Mouse (Mus musculus) CH12.LX (cell line): ENCODE data around the gene Dydc2. TPM values are rescaled to one million over a fixed set of nuclear protein-coding genes. Genes with fewer than 3 reads are reported as not detected.

Source experiments
- DNase-seq: peaks from one replicate; pipeline ENCODE4 v3.0.0-alpha.2; 2013; ENCODE audit errors: extremely low read depth
- H3K27ac ChIP-seq: 2 replicates; pipeline ENCODE4 v1.5.1; 2012; ENCODE audit warnings: low read depth, mild to moderate bottlenecking, control low read depth, moderate library complexity; ENCODE audit not compliant: insufficient read depth
- H3K27me3 ChIP-seq: replicated peaks from 2 replicates; pipeline ENCODE3; 2012; ENCODE audit warnings: inconsistent platforms
- H3K36me3 ChIP-seq, 2 experiments: replicated peaks in 1 of 2; 2 replicates each; pipeline versions ENCODE3 to v1.6.1; 2012; ENCODE audit warnings: inconsistent platforms in 1 of 2, low read length in 1 of 2, mild to moderate bottlenecking in 1 of 2, mixed read lengths in 1 of 2, moderate library complexity in 1 of 2; ENCODE audit not compliant: control insufficient read depth in 1 of 2, insufficient read depth in 1 of 2
- H3K4me1 ChIP-seq, 2 experiments: 2 replicates each; pipeline ENCODE4 v1.6.1; 2012; ENCODE audit warnings: inconsistent platforms in 1 of 2, moderate library complexity in 1 of 2; ENCODE audit not compliant: insufficient read depth in 2 of 2, control insufficient read depth in 1 of 2
- H3K4me2 ChIP-seq: 2 replicates; pipeline ENCODE4 v1.6.1; 2012; ENCODE audit warnings: low read depth, mild to moderate bottlenecking, control low read depth; ENCODE audit not compliant: poor library complexity, insufficient read depth, severe bottlenecking
- H3K4me3 ChIP-seq, 3 experiments: fragments of 150-350 bp in 1 of 3; sonication (generic) in 1 of 3; replicated peaks in 1 of 3; 2 replicates each; pipeline versions ENCODE3 to v1.5.1; 2011 to 2012; ENCODE audit warnings: low read depth in 2 of 3, low read length in 2 of 3, mild to moderate bottlenecking in 2 of 3, moderate library complexity in 2 of 3, control low read depth in 1 of 3, improper control_type of control experiment in 1 of 3, inconsistent platforms in 1 of 3, mixed read lengths in 1 of 3; ENCODE audit not compliant: poor library complexity in 1 of 3
- H3K79me2 ChIP-seq: replicated peaks from 2 replicates; pipeline ENCODE4 v1.6.1; 2012; ENCODE audit warnings: mild to moderate bottlenecking, moderate library complexity; ENCODE audit not compliant: control insufficient read depth, poor library complexity, insufficient read depth, severe bottlenecking; ENCODE audit errors: extremely low read depth
- H3K9ac ChIP-seq: 2 replicates; pipeline ENCODE4 v1.6.1; 2012; ENCODE audit warnings: low read depth, mild to moderate bottlenecking, control low read depth, moderate library complexity; ENCODE audit not compliant: insufficient read depth
- H3K9me3 ChIP-seq: replicated peaks from 2 replicates; pipeline ENCODE3; 2012; ENCODE audit warnings: low read length, inconsistent platforms, mixed read lengths
- CHD1 ChIP-seq: IDR thresholded peaks from 2 replicates; pipeline ENCODE4 v1.6.1; 2012; ENCODE audit warnings: low read depth, low read length, improper control_type of control experiment, inconsistent platforms
- CHD2 ChIP-seq: IDR thresholded peaks from 2 replicates; pipeline ENCODE4 v1.6.1; 2011; ENCODE audit warnings: low read length, improper control_type of control experiment
- E2F4 ChIP-seq: IDR thresholded peaks from 2 replicates; pipeline ENCODE4 v1.6.1; 2011; ENCODE audit warnings: low read depth, low read length, improper control_type of control experiment; ENCODE audit not compliant: insufficient replicate concordance
- ELF1 ChIP-seq: IDR thresholded peaks from 2 replicates; pipeline ENCODE4 v1.6.1; 2014; ENCODE audit warnings: low read depth, mild to moderate bottlenecking, inconsistent platforms, low read length, improper control_type of control experiment
- EP300 ChIP-seq: IDR thresholded peaks from 2 replicates; pipeline ENCODE4 v1.6.1; 2011; ENCODE audit warnings: low read length, improper control_type of control experiment
- ETS1 ChIP-seq: conservative IDR thresholded peaks from 2 replicates; pipeline ENCODE4 v1.6.1; 2012; ENCODE audit warnings: low read depth, mild to moderate bottlenecking, inconsistent platforms, low read length, improper control_type of control experiment, moderate library complexity
- HCFC1 ChIP-seq: IDR thresholded peaks from 2 replicates; pipeline ENCODE4 v1.6.1; 2012; ENCODE audit warnings: low read depth, mild to moderate bottlenecking, inconsistent platforms, low read length, improper control_type of control experiment
- JUN ChIP-seq: IDR thresholded peaks from 2 replicates; pipeline ENCODE4 v1.6.1; 2011; ENCODE audit warnings: low read depth, mild to moderate bottlenecking, low read length, improper control_type of control experiment, moderate library complexity; ENCODE audit not compliant: insufficient read depth
- MAX ChIP-seq: IDR thresholded peaks from 2 replicates; pipeline ENCODE4 v1.6.1; 2011; ENCODE audit warnings: low read length, improper control_type of control experiment
- MAZ ChIP-seq: IDR thresholded peaks from 2 replicates; pipeline ENCODE4 v1.6.1; 2012; ENCODE audit warnings: low read depth, mild to moderate bottlenecking, inconsistent platforms, low read length, improper control_type of control experiment, moderate library complexity
- MEF2A ChIP-seq: IDR thresholded peaks from 2 replicates; pipeline ENCODE4 v1.6.1; 2014; ENCODE audit warnings: low read depth, mild to moderate bottlenecking, inconsistent platforms, low read length, improper control_type of control experiment, borderline replicate concordance
- NELFE ChIP-seq: IDR thresholded peaks from 2 replicates; pipeline ENCODE4 v1.6.1; 2011; ENCODE audit warnings: low read depth, low read length, improper control_type of control experiment
- NRF1 ChIP-seq: IDR thresholded peaks from 2 replicates; pipeline ENCODE4 v1.6.1; 2014; ENCODE audit warnings: low read depth, mild to moderate bottlenecking, inconsistent platforms, low read length, improper control_type of control experiment, moderate library complexity
- POLR2AphosphoS2 ChIP-seq: IDR thresholded peaks from 2 replicates; pipeline ENCODE4 v1.6.1; 2011; ENCODE audit warnings: low read depth, low read length, improper control_type of control experiment
- SIN3A ChIP-seq: IDR thresholded peaks from 2 replicates; pipeline ENCODE4 v1.6.1; 2012; ENCODE audit warnings: low read length, improper control_type of control experiment, inconsistent platforms
- SMC3 ChIP-seq: IDR thresholded peaks from 2 replicates; pipeline ENCODE4 v1.6.1; 2011; ENCODE audit warnings: low read depth, low read length, improper control_type of control experiment
- USF1 ChIP-seq: IDR thresholded peaks from 2 replicates; pipeline ENCODE4 v1.6.1; 2014; ENCODE audit warnings: low read depth, mild to moderate bottlenecking, inconsistent platforms, low read length, improper control_type of control experiment
- USF2 ChIP-seq: conservative IDR thresholded peaks from 2 replicates; pipeline ENCODE4 v1.6.1; 2011; ENCODE audit warnings: low read depth, low read length, improper control_type of control experiment
- ZC3H11A ChIP-seq: IDR thresholded peaks from 2 replicates; pipeline ENCODE4 v1.6.1; 2012; ENCODE audit warnings: low read depth, mild to moderate bottlenecking, inconsistent platforms, low read length, improper control_type of control experiment
- ZKSCAN1 ChIP-seq: IDR thresholded peaks from 2 replicates; pipeline ENCODE4 v1.6.1; 2012; ENCODE audit warnings: low read depth, inconsistent platforms, low read length, improper control_type of control experiment, borderline replicate concordance
- dilution Hi-C: fragments of 300-500 bp; cut with MboI; formaldehyde crosslinking; loops from 2 replicates; pipeline ENCODE4 v1.14.3; 2020; ENCODE audit warnings: low sequenced_read_pairs; ENCODE audit not compliant: extremely low pct_unique_long_range_greater_than_20kb, extremely low pct_ligation_motif_present
- in situ Hi-C: fragments of 300-500 bp; cut with MboI; formaldehyde crosslinking; loops from 3 replicates; pipeline ENCODE4 v1.14.3; 2019; ENCODE audit warnings: low sequenced_read_pairs, low pct_ligation_motif_present, low pct_unique_long_range_greater_than_20kb, mixed read lengths
- polyA plus RNA-seq: library from polyadenylated mRNA; unstranded; fragments of >175 nt; gene quantifications from 2 replicates; pipeline ENCODE4 v1.2.1, GENCODE M21; 2012; ENCODE audit warnings: low read depth; ENCODE audit not compliant: insufficient read length
- total RNA-seq, 2 experiments: library from RNA; depleted of rRNA; stranded (reverse); fragments of 300-350 nt in 1 of 2; fragments of >200 nt in 1 of 2; gene quantifications; 2 replicates each; pipeline ENCODE4 v1.2.3; 2012 to 2014

Dydc2 gene
- total and polyA plus RNA-seq, 3 experiments, result 0.67 TPM; not detected in 2

DNA sequence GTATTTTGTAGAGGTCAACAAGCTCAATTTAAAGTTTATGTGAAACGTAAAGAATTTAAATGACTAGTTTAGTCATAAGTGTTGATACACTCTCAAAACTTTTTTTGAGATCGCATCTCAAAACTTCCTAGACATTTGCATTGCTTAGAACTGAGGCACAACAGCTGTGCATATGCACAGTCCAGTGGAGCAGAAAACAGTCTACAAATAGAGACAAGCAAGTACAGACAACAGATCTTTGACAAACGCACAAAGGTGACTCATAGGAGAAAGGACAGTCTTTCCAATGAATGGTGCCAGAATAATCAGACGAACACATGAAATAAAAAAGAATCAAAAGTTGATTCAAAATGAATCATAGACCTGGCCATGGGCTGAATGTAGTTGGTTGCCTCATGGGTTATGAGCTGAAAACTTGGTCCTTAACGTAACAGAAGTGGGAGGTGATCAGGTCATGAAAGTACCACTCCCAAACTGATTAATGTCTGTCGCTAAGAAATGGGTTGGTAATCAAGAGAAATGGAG lies 38.0 kb downstream of the Dydc2 start:
- Histone ChIP-seq H3K4me2 (no peak overlapping the region), H3K9me3 (no peaks in the 10 kb centered on the region), H3K27me3 (no peaks in the 10 kb centered on the region), H3K27ac (no peak overlapping the region), H3K36me3 (no peaks in the 10 kb centered on the region), H3K9ac (no peak overlapping the region), H3K4me3 (no peak overlapping the region), H3K79me2 (no peaks in the 10 kb centered on the region), H3K4me1 (peaks cover 2 to 25% of the 10 kb centered on the region in 2 experiments; a peak in 3 of 4 replicates)
- TF ChIP-seq EP300, result peak; percentile 26; the same call in 1 of the 2 replicates
- no peak for TF ChIP-seq USF2
- DNase-seq, result no peak
- in situ Hi-C loops, result loop anchor here (10.0 kb wide), 1 partner anchor 116 kb away; no protein-coding TSS in a partner anchor
- dilution Hi-C loops, result no loop called here

DNA sequence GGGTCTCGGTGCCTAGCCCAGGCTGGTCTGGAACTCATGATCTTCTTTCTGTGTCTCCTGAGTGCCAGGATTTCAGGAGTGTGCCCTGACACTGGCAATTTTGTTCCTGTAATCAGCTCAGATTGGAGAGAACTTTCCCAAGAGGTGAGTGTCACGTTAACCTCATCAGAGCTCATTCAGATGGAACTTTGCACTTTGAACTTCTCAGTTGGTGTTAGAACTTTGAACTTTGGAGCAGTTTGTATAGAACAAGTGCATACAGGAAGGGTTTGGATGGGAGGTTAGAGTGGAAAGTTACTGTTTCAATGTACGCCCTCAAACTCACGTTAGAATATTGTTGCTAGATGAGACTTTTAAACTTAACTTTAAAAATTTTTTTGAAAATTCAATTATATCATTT lies 39.7 kb downstream of the Dydc2 start:
- Histone ChIP-seq H3K4me2 (no peak overlapping the region), H3K4me3 (no peak overlapping the region), H3K79me2 (no peaks in the 10 kb centered on the region), H3K9me3 (no peaks in the 10 kb centered on the region), H3K4me1 (peaks cover 0 to 30% of the 10 kb centered on the region in 2 experiments; a peak in 2 of 4 replicates), H3K9ac (no peak overlapping the region), H3K27me3 (no peaks in the 10 kb centered on the region), H3K36me3 (no peaks in the 10 kb centered on the region), H3K27ac (no peak overlapping the region)
- dilution Hi-C loops (no loop called here), in situ Hi-C loops (loop anchor here (5.0 kb wide), 1 partner anchor 57 kb away; no protein-coding TSS in a partner anchor)
- no peak for DNase-seq
- TF ChIP-seq ETS1, result no peak
- TF ChIP-seq HCFC1, result no peak
- TF ChIP-seq NELFE, result no peak
- no peak for TF ChIP-seq SMC3
- no peak for TF ChIP-seq USF1
- TF ChIP-seq MAZ, result no peak
- TF ChIP-seq ELF1, result no peak

GRCm38 (mm10) chr14:41025594-41026284 lies 43.3 kb downstream of the Dydc2 start:
- Histone ChIP-seq H3K4me2 (no peak overlapping the region), H3K9me3 (no peaks in the 10 kb centered on the region), H3K36me3 (no peaks in the 10 kb centered on the region), H3K79me2 (no peaks in the 10 kb centered on the region), H3K27ac (no peak overlapping the region), H3K4me3 (no peak overlapping the region), H3K27me3 (no peaks in the 10 kb centered on the region), H3K9ac (no peak overlapping the region), H3K4me1 (peaks cover 2 to 14% of the 10 kb centered on the region in 2 experiments; a peak in 2 of 4 replicates)
- TF ChIP-seq POLR2AphosphoS2, result no peak
- TF ChIP-seq NELFE, result no peak
- no peak for TF ChIP-seq ZC3H11A
- no peak for TF ChIP-seq MAZ
- TF ChIP-seq MEF2A, result no peak
- TF ChIP-seq E2F4, result no peak
- TF ChIP-seq ZKSCAN1, result no peak
- TF ChIP-seq ETS1, result no peak
- no peak for TF ChIP-seq MAX
- TF ChIP-seq NRF1, result no peak
- no peak for TF ChIP-seq ELF1
- TF ChIP-seq JUN, result no peak
- no peak for TF ChIP-seq HCFC1
- TF ChIP-seq CHD2, result no peak
- TF ChIP-seq CHD1, result no peak
- TF ChIP-seq SIN3A, result no peak
- DNase-seq, result no peak
- dilution Hi-C loops (no loop called here), in situ Hi-C loops (loop anchor here (5.0 kb wide), 1 partner anchor 53 kb away; no protein-coding TSS in a partner anchor)
